Mouse (Mus musculus) effector memory CD4-positive, alpha-beta T cell, adult 5 months (primary cell): ENCODE data around the gene Gm4491. TPM values are rescaled to one million over a fixed set of nuclear protein-coding genes. Genes with fewer than 3 reads are reported as not detected.

ENCODE experiments used
- polyA plus RNA-seq: library from polyadenylated mRNA; unstranded; fragments of 100-300 nt; shearing (Covaris generic); gene quantifications from one replicate; pipeline ENCODE4 v1.2.1, GENCODE M21; 2017

Gene Gm4491
- polyA plus RNA-seq: not detected

GRCm38 (mm10) chr14:57115823-57116544 is at the start of gene Gm4491:
Gene Gm4491, minus strand, starts transcription at chr14:57115883.

GRCm38 (mm10) chr14:57133161-57133661 is 17.5 kb upstream of the Gm4491 start, which contains the start of gene Gjb6:
Gene Gjb6, minus strand, starts transcription at chr14:57133611.

GRCm38 (mm10) chr14:57104106-57105023 is 11.3 kb downstream of the Gm4491 start, which contains the start of gene Gjb2:
Gene Gjb2, minus strand, starts transcription at chr14:57104702.

Other genes with a start within 250 kb of the Gm4491 start
- gene Zmym2, start 229.2 kb downstream of the Gm4491 start, polyA plus RNA-seq: 70.4 TPM
- gene Gja3, start 57.8 kb downstream of the Gm4491 start, polyA plus RNA-seq: not detected
- 0.46 TPM for gene Gjb2, start 11.2 kb downstream of the Gm4491 start, polyA plus RNA-seq
- not detected for gene Gjb6, start 17.7 kb upstream of the Gm4491 start, polyA plus RNA-seq